Mouse (Mus musculus): ENCODE measurements at regions not wholly inside any gene's neighbourhood (a gene's known extent, or its start where the extent isn't known, plus 50 kb on each side); places are given as distances from the start of the nearest gene placed in this dataset.

DNA sequence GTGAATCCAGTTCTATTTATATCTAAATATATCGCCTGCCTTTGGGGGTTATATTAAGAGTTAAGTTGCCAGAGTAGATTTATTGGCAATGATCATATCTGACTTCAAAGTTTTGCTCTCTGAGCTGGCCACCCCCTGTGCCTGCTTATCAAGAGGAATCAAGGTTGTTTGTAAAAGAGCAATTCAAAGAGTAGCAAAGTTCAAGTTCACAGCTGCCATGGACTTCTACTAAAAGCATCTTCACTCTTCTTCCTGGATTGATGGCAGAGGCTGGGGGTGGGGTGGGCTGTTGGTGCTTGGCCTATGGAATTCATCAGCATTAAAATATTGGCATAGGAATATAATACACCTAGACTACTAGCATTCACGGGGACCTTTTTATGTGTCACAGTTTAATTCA lies 131.2 kb upstream of the Cxxc4 start:
- DNase-seq (ENCODE audit: low spot score) (no peak), ATAC-seq (replicated peaks; ENCODE audit: low FRiP score, low TSS enrichment, low read depth) (no peak)
- 0 out of 2 replicates have a peak, but pooled peaks cover 3% of the 10 kb centered on the region for H3K4me1 ChIP-seq (replicated peaks; ENCODE audit: control insufficient read depth, insufficient read depth, low read length)
- H3K36me3 ChIP-seq (ENCODE audit: control insufficient read depth, insufficient read depth, low read length) = no peaks in the 10 kb centered on the region
- no peak overlapping the region for H3K4me2 ChIP-seq (ENCODE audit: low read length)
- WGBS = 58% methylated on average over 2 of the region's 2 CpGs
- no peaks in the 10 kb centered on the region for H3K9me3 ChIP-seq (ENCODE audit: control insufficient read depth, low read length)
- no peak overlapping the region for H3K9ac ChIP-seq (ENCODE audit: low read length)
- H3K27ac ChIP-seq (ENCODE audit: low read depth) = no peak overlapping the region
- no peaks in the 10 kb centered on the region for H3K27me3 ChIP-seq (replicated peaks; ENCODE audit: control insufficient read depth, insufficient read depth, low read length)
- no peak overlapping the region for H3K4me3 ChIP-seq (ENCODE audit: low read depth, low read length)

DNA sequence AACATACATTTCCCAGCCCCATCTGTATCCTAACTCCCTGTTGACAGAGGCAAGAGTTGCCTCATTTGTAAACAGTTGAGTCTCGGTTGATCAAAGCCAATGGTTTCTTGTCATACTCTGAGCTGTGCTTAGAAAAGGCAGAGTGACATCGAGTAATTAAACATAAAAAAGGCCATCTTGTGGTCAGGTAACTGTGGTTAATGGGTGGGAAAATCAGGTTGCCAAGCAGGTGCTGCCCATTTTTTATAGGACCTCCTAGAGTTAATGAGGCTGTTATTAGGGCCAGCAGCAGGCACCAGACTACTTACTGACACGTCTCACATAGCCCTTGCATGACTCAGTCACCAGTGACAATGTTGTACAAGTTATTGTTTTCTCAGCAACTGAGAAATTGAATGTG lies 130.7 kb upstream of the Cxxc4 start:
- Histone ChIP-seq H3K9ac (ENCODE audit: low read length) (no peak overlapping the region), H3K27me3 (replicated peaks; ENCODE audit: control insufficient read depth, insufficient read depth, low read length) (no peaks in the 10 kb centered on the region), H3K9me3 (ENCODE audit: control insufficient read depth, low read length) (no peaks in the 10 kb centered on the region), H3K4me3 (ENCODE audit: low read depth, low read length) (no peak overlapping the region), H3K27ac (ENCODE audit: low read depth) (no peak overlapping the region), H3K36me3 (ENCODE audit: control insufficient read depth, insufficient read depth, low read length) (no peaks in the 10 kb centered on the region), H3K4me2 (ENCODE audit: low read length) (no peak overlapping the region), H3K4me1 (replicated peaks; ENCODE audit: control insufficient read depth, insufficient read depth, low read length) (no peaks in the 10 kb centered on the region)
- DNase-seq (ENCODE audit: low spot score) (no peak), ATAC-seq (replicated peaks; ENCODE audit: low FRiP score, low TSS enrichment, low read depth) (no peak)
- WGBS = 71% methylated on average over 3 of the region's 3 CpGs

DNA sequence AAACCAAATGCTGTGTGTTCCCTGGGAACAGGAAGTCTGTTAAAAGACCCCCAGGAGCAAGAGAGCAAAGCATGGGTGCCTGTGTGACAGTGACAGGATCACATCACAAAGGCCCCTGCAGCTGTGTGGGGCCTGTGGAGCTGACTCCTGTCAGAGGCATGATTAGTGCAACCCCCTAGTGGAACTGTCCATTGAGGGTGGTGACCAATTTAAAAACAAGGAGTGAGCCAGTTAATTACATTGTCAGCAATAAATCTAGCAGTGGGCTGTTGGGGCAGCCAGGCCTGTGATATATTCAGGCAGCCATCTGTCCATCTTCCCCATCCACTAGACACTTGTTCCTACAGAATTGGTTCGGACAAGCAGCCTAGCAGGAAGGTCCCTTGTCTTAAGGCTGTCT lies 121.8 kb upstream of the Cxxc4 start:
- H3K4me3 ChIP-seq (ENCODE audit: low read depth, low read length) = no peak overlapping the region
- H3K9ac ChIP-seq (ENCODE audit: low read length) = no peak overlapping the region
- no peak for ATAC-seq (replicated peaks; ENCODE audit: low FRiP score, low TSS enrichment, low read depth)
- no peaks in the 10 kb centered on the region for H3K27me3 ChIP-seq (replicated peaks; ENCODE audit: control insufficient read depth, insufficient read depth, low read length)
- H3K4me2 ChIP-seq (ENCODE audit: low read length) = no peak overlapping the region
- no peaks in the 10 kb centered on the region for H3K9me3 ChIP-seq (ENCODE audit: control insufficient read depth, low read length)
- DNase-seq (ENCODE audit: low spot score) = no peak
- H3K4me1 ChIP-seq (replicated peaks; ENCODE audit: control insufficient read depth, insufficient read depth, low read length) = no peaks in the 10 kb centered on the region
- H3K27ac ChIP-seq (ENCODE audit: low read depth) = no peak overlapping the region
- H3K36me3 ChIP-seq (ENCODE audit: control insufficient read depth, insufficient read depth, low read length) = no peaks in the 10 kb centered on the region
- WGBS = 57% methylated on average over 1 of the region's 1 CpGs

DNA sequence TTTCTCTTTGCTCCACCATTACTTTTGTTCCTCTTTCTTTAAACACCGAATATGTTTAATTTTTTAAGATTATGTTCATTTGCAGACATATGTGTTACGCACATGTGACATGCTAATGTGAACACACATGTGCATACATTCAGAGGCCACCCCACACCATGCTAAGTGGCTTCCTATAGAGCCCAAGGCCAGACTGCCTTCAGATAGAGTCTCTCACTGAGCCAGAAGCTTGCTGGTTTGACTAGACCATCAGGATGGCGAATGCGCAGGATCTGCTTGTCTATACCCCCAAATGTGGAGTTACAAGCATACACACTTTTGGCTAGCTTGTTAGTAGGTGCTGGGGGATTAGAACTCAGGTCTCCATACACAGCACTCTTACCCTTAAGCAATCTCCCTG lies 121.3 kb upstream of the Cxxc4 start:
- H3K27me3 ChIP-seq (replicated peaks; ENCODE audit: control insufficient read depth, insufficient read depth, low read length) = no peaks in the 10 kb centered on the region
- H3K4me3 ChIP-seq (ENCODE audit: low read depth, low read length) = no peak overlapping the region
- H3K4me1 ChIP-seq (replicated peaks; ENCODE audit: control insufficient read depth, insufficient read depth, low read length) = no peaks in the 10 kb centered on the region
- no peaks in the 10 kb centered on the region for H3K9me3 ChIP-seq (ENCODE audit: control insufficient read depth, low read length)
- no peak for DNase-seq (ENCODE audit: low spot score)
- H3K4me2 ChIP-seq (ENCODE audit: low read length) = no peak overlapping the region
- 96% methylated on average over 4 of the region's 4 CpGs for WGBS
- no peak for ATAC-seq (replicated peaks; ENCODE audit: low FRiP score, low TSS enrichment, low read depth)
- no peaks in the 10 kb centered on the region for H3K36me3 ChIP-seq (ENCODE audit: control insufficient read depth, insufficient read depth, low read length)
- no peak overlapping the region for H3K9ac ChIP-seq (ENCODE audit: low read length)
- H3K27ac ChIP-seq (ENCODE audit: low read depth) = no peak overlapping the region

DNA sequence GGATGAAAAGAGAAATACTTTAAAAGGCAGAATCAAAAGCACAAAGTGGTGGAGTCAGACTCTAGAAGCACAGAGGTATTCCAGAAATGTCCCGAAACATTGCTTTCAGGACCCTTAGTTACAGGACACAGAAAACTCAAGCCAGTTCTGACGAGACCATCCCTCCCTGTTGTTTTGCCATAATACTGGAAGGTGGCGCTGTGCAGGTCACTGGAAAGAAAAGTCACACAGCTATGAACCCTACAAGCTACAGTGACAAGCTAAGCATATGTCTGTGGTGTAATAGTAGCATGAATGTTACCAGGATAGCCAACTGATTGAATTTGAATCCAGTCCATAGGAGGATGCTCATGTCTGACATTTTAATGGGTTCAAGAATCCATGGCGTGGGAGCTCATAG lies 117.4 kb upstream of the Cxxc4 start:
- H3K27me3 ChIP-seq (replicated peaks; ENCODE audit: control insufficient read depth, insufficient read depth, low read length) = no peaks in the 10 kb centered on the region

DNA sequence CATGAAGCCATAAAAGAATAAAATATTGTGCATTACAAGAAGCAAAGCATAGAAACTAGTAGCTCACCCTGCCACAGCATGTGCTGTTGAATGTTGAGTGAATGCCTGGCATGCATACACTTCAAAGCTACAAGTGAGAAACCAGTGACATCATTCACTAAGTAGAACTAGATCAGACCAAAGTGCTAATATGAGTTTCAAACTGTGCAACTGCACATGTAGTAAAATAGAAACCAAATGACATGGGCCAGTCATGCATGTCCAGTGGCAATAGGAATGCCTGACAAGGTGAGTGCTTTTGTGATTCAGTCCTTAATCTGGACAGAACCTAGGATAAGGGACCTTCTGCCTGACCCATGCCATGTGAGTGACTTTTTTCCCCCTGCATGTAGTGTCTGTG lies 111.3 kb upstream of the Cxxc4 start:
- Histone ChIP-seq H3K27ac (ENCODE audit: low read depth) (no peak overlapping the region), H3K9me3 (ENCODE audit: control insufficient read depth, low read length) (no peaks in the 10 kb centered on the region), H3K9ac (ENCODE audit: low read length) (no peak overlapping the region), H3K36me3 (ENCODE audit: control insufficient read depth, insufficient read depth, low read length) (no peaks in the 10 kb centered on the region), H3K27me3 (replicated peaks; ENCODE audit: control insufficient read depth, insufficient read depth, low read length) (no peaks in the 10 kb centered on the region), H3K4me2 (ENCODE audit: low read length) (no peak overlapping the region), H3K4me1 (replicated peaks; ENCODE audit: control insufficient read depth, insufficient read depth, low read length) (no peaks in the 10 kb centered on the region), H3K4me3 (ENCODE audit: low read depth, low read length) (no peak overlapping the region)
- DNase-seq (ENCODE audit: low spot score) (no peak), ATAC-seq (replicated peaks; ENCODE audit: low FRiP score, low TSS enrichment, low read depth) (no peak)

More for the DNA sequence above, 117.4 kb upstream of the Cxxc4 start:
- Histone ChIP-seq H3K9me3 (ENCODE audit: control insufficient read depth, low read length) (no peaks in the 10 kb centered on the region), H3K4me1 (replicated peaks; ENCODE audit: control insufficient read depth, insufficient read depth, low read length) (no peaks in the 10 kb centered on the region), H3K4me2 (ENCODE audit: low read length) (no peak overlapping the region), H3K36me3 (ENCODE audit: control insufficient read depth, insufficient read depth, low read length) (no peaks in the 10 kb centered on the region), H3K4me3 (ENCODE audit: low read depth, low read length) (no peak overlapping the region), H3K27ac (ENCODE audit: low read depth) (no peak overlapping the region), H3K9ac (ENCODE audit: low read length) (no peak overlapping the region)
- WGBS = 76% methylated on average over 4 of the region's 4 CpGs
- no peak for DNase-seq (ENCODE audit: low spot score)
- no peak for ATAC-seq (replicated peaks; ENCODE audit: low FRiP score, low TSS enrichment, low read depth)

DNA sequence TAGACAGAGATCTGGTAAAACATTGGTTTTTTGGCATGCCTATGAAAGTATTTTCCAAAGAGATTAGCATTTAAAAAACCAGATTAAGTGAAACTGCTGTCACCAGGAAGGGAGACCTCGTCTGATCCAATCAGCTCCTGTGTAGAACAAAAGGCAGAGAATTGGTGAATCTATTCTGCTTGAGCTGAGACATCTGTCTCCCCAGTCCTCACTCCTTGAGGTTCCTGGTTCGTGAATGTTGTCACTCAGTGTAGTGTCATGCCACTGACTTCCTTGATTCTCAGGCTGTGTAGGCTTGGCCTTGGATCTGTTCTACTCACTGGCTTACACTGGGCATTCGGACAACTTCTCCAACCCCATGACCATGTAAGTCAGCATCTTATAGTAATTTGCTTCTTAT lies 105.9 kb upstream of the Cxxc4 start:
- Histone ChIP-seq H3K36me3 (ENCODE audit: control insufficient read depth, insufficient read depth, low read length) (no peaks in the 10 kb centered on the region), H3K9ac (ENCODE audit: low read length) (no peak overlapping the region), H3K9me3 (ENCODE audit: control insufficient read depth, low read length) (no peaks in the 10 kb centered on the region), H3K4me1 (replicated peaks; ENCODE audit: control insufficient read depth, insufficient read depth, low read length) (no peaks in the 10 kb centered on the region), H3K27me3 (replicated peaks; ENCODE audit: control insufficient read depth, insufficient read depth, low read length) (no peaks in the 10 kb centered on the region), H3K4me3 (ENCODE audit: low read depth, low read length) (no peak overlapping the region), H3K27ac (ENCODE audit: low read depth) (no peak overlapping the region), H3K4me2 (ENCODE audit: low read length) (no peak overlapping the region)
- ATAC-seq (replicated peaks; ENCODE audit: low FRiP score, low TSS enrichment, low read depth) = no peak
- DNase-seq (ENCODE audit: low spot score) = no peak
- WGBS = 57% methylated on average over 3 of the region's 3 CpGs

DNA sequence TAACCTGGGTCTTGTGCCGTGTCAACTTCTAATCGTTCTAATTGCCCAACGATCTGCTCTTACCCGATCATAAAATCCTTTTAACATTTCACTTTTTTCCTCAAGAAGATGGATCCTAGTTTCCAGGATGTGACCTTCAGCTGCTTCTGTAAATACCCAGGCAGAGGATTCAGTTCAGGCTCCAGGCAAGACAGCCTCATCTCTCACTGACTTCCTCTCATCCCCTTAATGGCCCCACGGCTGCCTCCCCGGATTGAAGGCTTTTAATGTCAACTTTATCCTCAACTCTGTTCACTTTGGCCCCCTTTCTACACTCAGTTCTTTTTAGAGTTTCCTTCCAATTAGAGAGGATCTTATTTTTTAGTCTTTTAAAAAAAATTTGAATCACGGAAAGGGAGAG lies 91.0 kb upstream of the Cxxc4 start:
- Histone ChIP-seq H3K4me3 (ENCODE audit: low read depth, low read length) (no peak overlapping the region), H3K27me3 (replicated peaks; ENCODE audit: control insufficient read depth, insufficient read depth, low read length) (no peaks in the 10 kb centered on the region), H3K27ac (ENCODE audit: low read depth) (peak overlapping the region; percentile 9; the same call in 1 of the 2 replicates), H3K36me3 (ENCODE audit: control insufficient read depth, insufficient read depth, low read length) (no peaks in the 10 kb centered on the region), H3K4me2 (ENCODE audit: low read length) (peak overlapping the region; percentile 29), H3K9ac (ENCODE audit: low read length) (no peak overlapping the region), H3K4me1 (replicated peaks; ENCODE audit: control insufficient read depth, insufficient read depth, low read length) (peaks cover 9% of the 10 kb centered on the region; the same call in 1 of the 2 replicates), H3K9me3 (ENCODE audit: control insufficient read depth, low read length) (no peaks in the 10 kb centered on the region)
- DNase-seq (ENCODE audit: low spot score) (no peak), ATAC-seq (replicated peaks; ENCODE audit: low FRiP score, low TSS enrichment, low read depth) (no peak)
- WGBS = 19% methylated on average over 7 of the region's 7 CpGs

DNA sequence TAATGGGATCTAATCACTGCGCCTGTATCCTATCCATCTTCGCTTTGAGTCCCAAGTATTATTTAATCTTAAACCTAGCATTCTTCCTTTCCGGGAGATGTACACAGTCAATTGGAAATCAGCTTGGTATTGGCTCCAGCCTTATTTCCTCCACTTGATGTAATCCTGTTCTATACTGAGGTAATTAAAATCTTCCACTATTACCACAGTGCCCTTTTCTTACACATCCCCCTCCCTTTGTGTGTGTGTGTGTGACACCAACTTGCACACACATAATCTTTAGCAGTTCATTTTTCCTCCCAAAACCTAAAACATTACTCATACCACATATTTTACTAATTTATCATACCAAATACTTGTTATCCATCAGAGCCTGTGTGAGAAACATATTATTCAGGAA lies 90.3 kb upstream of the Cxxc4 start:
- no peak for DNase-seq (ENCODE audit: low spot score)
- no peak for ATAC-seq (replicated peaks; ENCODE audit: low FRiP score, low TSS enrichment, low read depth)
- 85% methylated on average over 3 of the region's 3 CpGs for WGBS

More for the DNA sequence above, 90.3 kb upstream of the Cxxc4 start:
- Histone ChIP-seq H3K27ac (ENCODE audit: low read depth) (no peak overlapping the region), H3K36me3 (ENCODE audit: control insufficient read depth, insufficient read depth, low read length) (no peaks in the 10 kb centered on the region), H3K4me2 (ENCODE audit: low read length) (peak overlapping the region; percentile 29; the same call in 1 of the 2 replicates), H3K9me3 (ENCODE audit: control insufficient read depth, low read length) (no peaks in the 10 kb centered on the region), H3K9ac (ENCODE audit: low read length) (no peak overlapping the region), H3K4me3 (ENCODE audit: low read depth, low read length) (no peak overlapping the region), H3K4me1 (replicated peaks; ENCODE audit: control insufficient read depth, insufficient read depth, low read length) (peaks cover 9% of the 10 kb centered on the region; the same call in 1 of the 2 replicates), H3K27me3 (replicated peaks; ENCODE audit: control insufficient read depth, insufficient read depth, low read length) (no peaks in the 10 kb centered on the region)

All from intestine, embryonic 14.5 days (tissue).